Mouse (Mus musculus): ENCODE measurements around the gene Gm3045. TPM values are rescaled to one million over a fixed set of nuclear protein-coding genes. Genes with fewer than 3 reads are reported as not detected.

Gm3045 gene
- total and polyA plus RNA-seq, 3 experiments, result not detected

DNA sequence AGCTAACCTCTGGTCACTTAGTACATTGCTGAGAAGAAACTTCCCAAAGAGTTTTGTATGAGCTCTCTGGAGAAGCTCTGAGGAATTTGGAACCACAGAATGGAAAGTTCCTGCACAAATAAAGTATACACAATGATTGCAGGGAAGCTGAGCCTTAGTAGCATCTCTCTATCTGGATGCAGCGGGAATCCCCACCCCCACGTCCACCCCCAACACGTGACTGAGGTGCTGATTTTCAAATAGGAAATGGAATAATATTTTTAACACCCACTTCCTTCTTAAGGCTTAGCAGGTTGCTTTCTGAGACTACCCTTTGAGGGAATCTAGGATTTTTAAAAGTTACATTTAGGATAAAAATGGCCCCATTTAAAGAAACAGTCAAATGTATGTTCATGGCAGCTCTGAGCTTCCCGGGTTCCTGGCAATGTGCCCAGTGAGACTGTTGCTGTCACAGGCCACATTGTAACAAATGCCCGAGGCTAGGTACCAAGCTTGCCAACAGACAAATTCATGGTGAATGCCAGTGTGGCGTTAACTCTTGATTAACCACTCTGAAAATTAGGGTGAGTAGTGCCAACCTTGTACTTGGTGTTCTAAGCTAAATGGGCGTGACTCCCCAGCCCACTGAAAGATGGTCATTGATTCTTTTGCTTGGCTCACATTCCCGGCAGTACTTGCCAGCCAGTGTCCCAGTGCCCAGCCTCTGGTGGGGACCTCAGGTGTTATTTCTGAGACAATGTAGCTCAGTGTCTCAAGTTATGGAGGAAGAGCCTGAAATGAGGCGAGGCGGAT is 23.0 kb downstream of the Gm3045 start:
- peaks cover 5% of the 10 kb centered on the region for H3K9me3 ChIP-seq (replicated peaks; ENCODE audit: low read length)
- dilution Hi-C loops (cut with MboI; ENCODE audit: extremely low pct_ligation_motif_present, extremely low pct_unique_long_range_greater_than_20kb, low sequenced_read_pairs), result no loop called here
- no peak overlapping the region for H3K9ac ChIP-seq (ENCODE audit: insufficient read depth, low read depth)
- no peak overlapping the region for H3K4me2 ChIP-seq (ENCODE audit: insufficient read depth, low read depth, poor library complexity, severe bottlenecking)
- no peak overlapping the region for H3K4me3 ChIP-seq (replicated peaks in 1 of 3; ENCODE audit: low read depth in 2 of 3, low read length in 2 of 3, poor library complexity in 1 of 3)
- H3K79me2 ChIP-seq (replicated peaks; ENCODE audit: control insufficient read depth, extremely low read depth, insufficient read depth, poor library complexity, severe bottlenecking), result no peaks in the 10 kb centered on the region
- peaks cover 90% of the 10 kb centered on the region for H3K27me3 ChIP-seq (replicated peaks)
- no peak for DNase-seq (ENCODE audit: extremely low read depth)
- peaks cover 3 to 9% of the 10 kb centered on the region in 2 experiments; a peak in 2 of 4 replicates for H3K4me1 ChIP-seq (ENCODE audit: control insufficient read depth in 1 of 2, insufficient read depth in 2 of 2)
- in situ Hi-C loops (cut with MboI; ENCODE audit: low pct_ligation_motif_present, low pct_unique_long_range_greater_than_20kb, low sequenced_read_pairs), result no loop called here
- no peaks in the 10 kb centered on the region for H3K36me3 ChIP-seq (replicated peaks in 1 of 2; ENCODE audit: control insufficient read depth in 1 of 2, insufficient read depth in 1 of 2, low read length in 1 of 2)
- peak; percentile 14; the same call in 1 of the 2 replicates for TF ChIP-seq USF1 (IDR thresholded peaks at IDR 0.05; ENCODE audit: low read depth, low read length)
- no peak for TF ChIP-seq NRF1 (IDR thresholded peaks at IDR 0.05; ENCODE audit: low read depth, low read length)
- TF ChIP-seq ETS1 (conservative IDR thresholded peaks at IDR 0.05; ENCODE audit: low read depth, low read length), result no peak
- no peak for TF ChIP-seq ZNF384 (IDR thresholded peaks at IDR 0.05; ENCODE audit: low read depth, low read length)
- no peak for TF ChIP-seq CHD2 (IDR thresholded peaks at IDR 0.05; ENCODE audit: low read length)
- TF ChIP-seq MAZ (IDR thresholded peaks at IDR 0.05; ENCODE audit: low read depth, low read length), result no peak
- TF ChIP-seq CHD1 (IDR thresholded peaks at IDR 0.05; ENCODE audit: low read depth, low read length), result no peak
- no peak for TF ChIP-seq MXI1 (IDR thresholded peaks at IDR 0.05; ENCODE audit: low read depth, low read length)
- TF ChIP-seq E2F4 (IDR thresholded peaks at IDR 0.05; ENCODE audit: insufficient replicate concordance, low read depth, low read length), result no peak
- peak; percentile 51 for TF ChIP-seq BHLHE40 (IDR thresholded peaks at IDR 0.05; ENCODE audit: low read depth, low read length)
- no peak overlapping the region for H3K27ac ChIP-seq (ENCODE audit: insufficient read depth, low read depth)

DNA sequence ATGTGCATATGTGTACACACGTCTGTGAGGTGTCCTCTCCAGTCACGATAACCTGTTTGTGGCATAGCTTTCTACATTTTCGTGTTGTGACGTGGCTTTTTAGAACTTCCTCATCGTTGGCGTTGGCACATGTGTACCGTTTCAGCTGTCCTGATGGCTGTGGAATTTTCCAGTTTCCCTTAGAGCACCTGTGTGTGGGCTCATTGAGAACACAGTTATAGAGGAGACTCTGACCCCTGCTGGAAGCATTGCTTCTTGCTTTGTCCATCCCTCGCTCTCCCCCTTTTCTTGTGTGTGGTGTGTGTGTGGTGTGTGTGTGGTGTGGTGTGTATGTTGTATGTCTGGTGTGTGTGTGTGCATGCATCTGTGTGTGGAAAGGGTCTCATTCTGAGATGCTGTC is 23.6 kb downstream of the Gm3045 start:
- TF ChIP-seq CTCF (conservative IDR thresholded peaks at IDR 0.05 in 1 of 2, IDR thresholded peaks at IDR 0.05 in 1 of 2; ENCODE audit: low read depth in 2 of 2, low read length in 2 of 2) (peak in 1 of 2 experiments; percentile 20; a peak in 2 of 4 replicates), RAD21 (IDR thresholded peaks at IDR 0.05; ENCODE audit: low read depth, low read length) (peak; percentile 2), ZKSCAN1 (IDR thresholded peaks at IDR 0.05; ENCODE audit: borderline replicate concordance, low read depth, low read length) (no peak), JUN (IDR thresholded peaks at IDR 0.05; ENCODE audit: insufficient read depth, low read depth, low read length) (no peak)
- dilution Hi-C loops (cut with MboI; ENCODE audit: extremely low pct_ligation_motif_present, extremely low pct_unique_long_range_greater_than_20kb, low sequenced_read_pairs), result no loop called here
- H3K4me2 ChIP-seq (ENCODE audit: insufficient read depth, low read depth, poor library complexity, severe bottlenecking), result no peak overlapping the region
- no peaks in the 10 kb centered on the region for H3K36me3 ChIP-seq (replicated peaks in 1 of 2; ENCODE audit: control insufficient read depth in 1 of 2, insufficient read depth in 1 of 2, low read length in 1 of 2)
- no peak overlapping the region for H3K9ac ChIP-seq (ENCODE audit: insufficient read depth, low read depth)
- H3K4me3 ChIP-seq (replicated peaks in 1 of 3; ENCODE audit: low read depth in 2 of 3, low read length in 2 of 3, poor library complexity in 1 of 3), result no peak overlapping the region
- DNase-seq (ENCODE audit: extremely low read depth), result peak; percentile 12
- no peak overlapping the region for H3K27ac ChIP-seq (ENCODE audit: insufficient read depth, low read depth)
- H3K79me2 ChIP-seq (replicated peaks; ENCODE audit: control insufficient read depth, extremely low read depth, insufficient read depth, poor library complexity, severe bottlenecking), result no peaks in the 10 kb centered on the region
- peaks cover 5% of the 10 kb centered on the region for H3K9me3 ChIP-seq (replicated peaks; ENCODE audit: low read length)
- H3K27me3 ChIP-seq (replicated peaks), result peaks cover 90% of the 10 kb centered on the region
- in situ Hi-C loops (cut with MboI; ENCODE audit: low pct_ligation_motif_present, low pct_unique_long_range_greater_than_20kb, low sequenced_read_pairs), result no loop called here
- peaks cover 3 to 9% of the 10 kb centered on the region in 2 experiments; a peak in 2 of 4 replicates for H3K4me1 ChIP-seq (ENCODE audit: control insufficient read depth in 1 of 2, insufficient read depth in 2 of 2)
